ENCODE assay signal across 8 mouse cellular contexts in genomic region chr11:50090982-50091675, GRCm38 (mm10). TPM values are rescaled to one million over a fixed set of nuclear protein-coding genes. Genes with fewer than 3 reads are reported as not detected.
A peak's percentile ranks its signal among the peaks of the same experiment; 100 is the strongest.
DNase-seq lines count a peak whose midpoint lies in the region; ATAC-seq lines count a peak whose summit lies in the region.
"Had no signal": no experiment of that assay in that cellular context is flagged by ENCODE, and none has a peak within 500 bp of the region (broad histone marks: within the 10 kb centered on the region; RNA-seq: fewer than 3 reads in every experiment).

No protein-coding gene starts in this region.

- no peak for ATAC-seq in hindbrain, embryonic 14.5 days (ENCODE audit: low FRiP score)
- peak; percentile 79 for ATAC-seq in cerebellum, adult (ENCODE audit: insufficient number of reproducible peaks, low FRiP score, low TSS enrichment)
- ATAC-seq in midbrain, embryonic 16.5 days = no peak
- ATAC-seq in megakaryocyte, adult 5-6 weeks (ENCODE audit: poor library complexity, severe bottlenecking) = no peak

- peak overlapping the region; percentile 84 for H3K27ac ChIP-seq in hindbrain, embryonic 10.5 days
- H3K27ac ChIP-seq in hindbrain, embryonic 14.5 days = no peak overlapping the region
- H3K27ac ChIP-seq in midbrain, embryonic 16.5 days (ENCODE audit: low read length) = peak overlapping the region; percentile 41; the same call in 1 of the 2 replicates

- no peaks in the 10 kb centered on the region for H3K9me3 ChIP-seq in hindbrain, embryonic 10.5 days
- H3K9me3 ChIP-seq in hindbrain, embryonic 14.5 days (ENCODE audit: control insufficient read depth, low read length) = no peaks in the 10 kb centered on the region
- H3K9me3 ChIP-seq in midbrain, embryonic 16.5 days (replicated peaks; ENCODE audit: control insufficient read depth, low read length, poor library complexity, severe bottlenecking) = no peaks in the 10 kb centered on the region

- 42% methylated on average over 5 of the region's 5 CpGs for WGBS in hindbrain, embryonic 10.5 days
- 32% methylated on average over 5 of the region's 5 CpGs for WGBS in hindbrain, embryonic 14.5 days
- WGBS in midbrain, embryonic 16.5 days = 42% methylated on average over 5 of the region's 5 CpGs

- no peak for DNase-seq in hindbrain, embryonic 10.5 days (ENCODE audit: low spot score)
- no peak for DNase-seq in hindbrain, embryonic 14.5 days (ENCODE audit: low spot score)
- peak; percentile 85 to 87 for DNase-seq in cerebellum, postnatal 10 days
- no peak for DNase-seq in kidney, adult 8-10 months
- DNase-seq: lung, embryonic 14.5 days had no signal

- H3K4me3 ChIP-seq in hindbrain, embryonic 10.5 days = no peak overlapping the region
- H3K4me3 ChIP-seq in hindbrain, embryonic 14.5 days (replicated peaks; ENCODE audit: low read length) = no peak overlapping the region
- no peak overlapping the region for H3K4me3 ChIP-seq in midbrain, embryonic 16.5 days (ENCODE audit: low read depth, low read length)

- H3K4me2 ChIP-seq in hindbrain, embryonic 14.5 days (replicated peaks) = no peak overlapping the region
- H3K4me2 ChIP-seq in midbrain, embryonic 16.5 days (ENCODE audit: low read length) = no peak overlapping the region
- H3K4me2 ChIP-seq: lung, embryonic 14.5 days had no signal

- H3K27me3 ChIP-seq in hindbrain, embryonic 10.5 days (ENCODE audit: insufficient read depth, poor library complexity, severe bottlenecking) = no peaks in the 10 kb centered on the region
- H3K27me3 ChIP-seq in hindbrain, embryonic 14.5 days (ENCODE audit: control insufficient read depth, insufficient read depth, low read length) = no peaks in the 10 kb centered on the region
- H3K27me3 ChIP-seq in midbrain, embryonic 16.5 days (ENCODE audit: control insufficient read depth, insufficient read depth, low read depth, low read length) = no peaks in the 10 kb centered on the region

- no peak overlapping the region for H3K9ac ChIP-seq in hindbrain, embryonic 14.5 days
- no peak overlapping the region for H3K9ac ChIP-seq in midbrain, embryonic 16.5 days (ENCODE audit: low read depth, low read length)
- H3K9ac ChIP-seq: lung, embryonic 14.5 days had no signal

- peaks cover 25% of the 10 kb centered on the region for H3K4me1 ChIP-seq in hindbrain, embryonic 10.5 days (replicated peaks)
- 0 out of 2 replicates have a peak, but pooled peaks cover 11% of the 10 kb centered on the region for H3K4me1 ChIP-seq in hindbrain, embryonic 14.5 days (replicated peaks; ENCODE audit: control insufficient read depth, insufficient read depth, low read length)
- peaks cover 4% of the 10 kb centered on the region for H3K4me1 ChIP-seq in midbrain, embryonic 16.5 days (ENCODE audit: control insufficient read depth, insufficient read depth, low read length)

- peaks cover 94% of the 10 kb centered on the region for H3K36me3 ChIP-seq in hindbrain, embryonic 10.5 days
- H3K36me3 ChIP-seq in hindbrain, embryonic 14.5 days (replicated peaks; ENCODE audit: control insufficient read depth, insufficient read depth) = peaks cover 93% of the 10 kb centered on the region
- peaks cover 21% of the 10 kb centered on the region for H3K36me3 ChIP-seq in midbrain, embryonic 16.5 days (ENCODE audit: control insufficient read depth, insufficient read depth, low read length)

RNA-seq across cellular contexts. Expression of gene Tbc1d9b, which starts 40.1 kb away (rescaled TPM):
- 39.3 and 40.9 TPM in 2 replicates for polyA plus RNA-seq in hindbrain, embryonic 10.5 days (2016; fragmentation: Nextera tagmentation; extraction: Ambion mirVana)
- polyA plus RNA-seq in hindbrain, embryonic 14.5 days (2014; fragmentation: Nextera tagmentation; extraction: Ambion mirVana) = 35.7 and 38.2 TPM in 2 replicates
- 38.3 and 38.4 TPM in 2 replicates for polyA plus RNA-seq in midbrain, embryonic 16.5 days (2015; fragmentation: Nextera tagmentation; extraction: Ambion mirVana)
- 17.8 and 23.5 TPM in 2 replicates for total RNA-seq in megakaryocyte, adult 5-6 weeks (2015)
- total RNA-seq in megakaryocyte, adult 5-6 weeks (2017) = 30.9 and 36.7 TPM in 2 replicates

Comparison
In these comparisons a context has a peak if more than half of its experiments do, and no peak if none do; other contexts are left out.
1. DNase-seq: peak in cerebellum, postnatal 10 days (2 of 2); none in hindbrain, embryonic 10.5 days (single experiment), hindbrain, embryonic 14.5 days (single experiment) and kidney, adult 8-10 months (0 of 2).